Mouse (Mus musculus): ENCODE data around the gene Akap6.

Gene Akap6

GRCm38 (mm10) chr12:52904046-52904445 is 204.9 kb downstream of the Akap6 start:
- no peak for DNase-seq (ENCODE audit: low read depth, low spot score)

DNA sequence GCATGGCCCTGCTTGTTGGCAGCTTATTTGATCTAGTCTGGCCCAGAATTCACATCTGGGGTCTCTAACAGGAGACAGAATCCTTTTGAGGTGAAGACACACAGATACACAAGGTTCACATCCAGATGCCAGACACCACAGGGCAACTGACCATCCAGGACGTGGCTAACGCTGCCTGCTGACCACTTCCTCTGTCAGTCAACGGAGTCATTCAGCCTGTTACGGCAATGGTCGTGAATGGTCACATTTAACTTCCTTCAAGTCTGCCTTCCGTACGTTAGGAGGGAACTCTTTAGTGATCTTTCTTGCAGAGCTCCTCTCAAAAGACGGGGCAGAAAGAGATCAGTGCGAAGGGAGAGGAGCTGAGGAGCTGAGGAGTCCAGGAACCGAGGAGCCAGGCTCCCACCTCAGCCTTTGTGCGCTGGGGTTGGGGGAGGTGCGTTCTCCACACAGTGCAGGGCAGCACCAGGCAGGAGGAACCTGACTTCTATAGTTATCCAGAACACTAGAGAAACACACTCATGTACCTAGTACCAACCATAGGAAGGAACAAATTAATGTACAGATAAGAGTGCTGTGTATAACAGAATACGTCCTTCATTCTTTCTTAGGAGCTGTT is 209.4 kb downstream of the Akap6 start:
- DNase-seq (ENCODE audit: low read depth, low spot score): no peak

GRCm38 (mm10) chr12:52910345-52910744 is 211.2 kb downstream of the Akap6 start:
- no peak for DNase-seq (ENCODE audit: low read depth, low spot score)

- peak; percentile 22 for DNase-seq (ENCODE audit: low read depth, low spot score)
Measured at GRCm38 (mm10) chr12:52910819-52911218, 211.6 kb downstream of the Akap6 start.

GRCm38 (mm10) chr12:52918939-52919338 is 219.8 kb downstream of the Akap6 start:
- no peak for DNase-seq (ENCODE audit: low read depth, low spot score)

DNA sequence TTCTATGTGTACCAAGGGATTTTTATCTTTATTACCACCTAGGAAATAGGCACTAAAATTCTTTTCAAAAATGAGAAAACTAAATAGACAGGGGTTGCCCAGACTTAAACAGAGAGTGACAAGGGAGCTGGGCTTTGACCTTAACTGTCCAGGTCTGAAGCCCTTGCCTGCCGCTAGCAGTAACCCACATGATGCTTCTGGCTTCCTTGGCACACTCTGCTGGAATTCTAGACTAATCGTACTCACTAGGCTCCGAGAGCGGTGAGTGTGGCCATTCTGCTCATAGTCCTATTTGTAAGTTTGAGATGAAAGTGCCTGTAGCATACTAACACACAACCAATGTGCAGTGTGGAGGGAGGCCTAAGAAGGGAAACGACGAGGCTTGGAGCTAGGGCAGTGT is 223.3 kb downstream of the Akap6 start:
- DNase-seq (ENCODE audit: low read depth, low spot score): no peak

DNA sequence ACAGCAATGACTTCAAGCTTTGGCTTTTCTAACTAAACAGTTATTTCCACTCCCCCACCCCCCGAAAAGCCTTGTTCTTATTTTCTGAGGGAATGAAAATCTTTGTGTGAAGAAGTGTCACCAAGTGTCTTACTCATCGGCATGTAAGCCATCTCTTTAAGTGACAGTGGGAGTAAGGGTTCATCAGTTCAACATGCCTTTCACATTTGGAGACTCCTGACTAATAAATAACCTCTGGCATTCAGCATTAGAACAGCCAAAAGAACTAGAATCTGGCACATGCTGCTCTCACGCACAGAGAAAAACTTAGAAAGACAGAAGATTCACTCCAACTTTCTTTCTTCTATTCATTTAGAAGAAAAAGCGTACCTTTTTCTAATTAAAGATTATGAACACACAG is 226.3 kb downstream of the Akap6 start:
- DNase-seq (ENCODE audit: low read depth, low spot score): no peak

DNA sequence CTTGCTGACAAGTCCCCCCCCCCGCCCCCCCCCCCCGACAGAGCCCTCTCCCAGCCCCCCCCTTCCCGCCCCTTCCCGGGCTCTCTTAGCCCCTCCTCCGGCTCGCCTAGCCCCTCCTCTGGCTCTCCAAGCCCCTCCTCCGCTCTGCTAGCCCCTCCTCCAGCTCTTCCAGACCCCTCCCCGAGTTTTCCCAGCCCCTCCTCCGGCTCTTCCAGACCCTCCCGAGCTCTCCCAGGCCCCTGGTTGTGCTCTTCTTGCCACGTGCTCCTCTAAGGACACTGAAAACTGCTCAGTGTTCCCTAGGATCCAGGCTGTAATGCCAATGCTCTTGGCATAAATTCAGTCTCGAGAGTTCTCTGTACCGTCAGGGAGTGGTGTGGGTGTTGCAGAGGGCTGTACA is 234.6 kb downstream of the Akap6 start:
- no peak for DNase-seq (ENCODE audit: low read depth, low spot score)

- no peak for DNase-seq (ENCODE audit: low read depth, low spot score)
Measured at GRCm38 (mm10) chr12:52934989-52935388, 235.8 kb downstream of the Akap6 start.

- no peak for DNase-seq (ENCODE audit: low read depth, low spot score)
Measured at GRCm38 (mm10) chr12:52938786-52939185, 239.6 kb downstream of the Akap6 start.

DNA sequence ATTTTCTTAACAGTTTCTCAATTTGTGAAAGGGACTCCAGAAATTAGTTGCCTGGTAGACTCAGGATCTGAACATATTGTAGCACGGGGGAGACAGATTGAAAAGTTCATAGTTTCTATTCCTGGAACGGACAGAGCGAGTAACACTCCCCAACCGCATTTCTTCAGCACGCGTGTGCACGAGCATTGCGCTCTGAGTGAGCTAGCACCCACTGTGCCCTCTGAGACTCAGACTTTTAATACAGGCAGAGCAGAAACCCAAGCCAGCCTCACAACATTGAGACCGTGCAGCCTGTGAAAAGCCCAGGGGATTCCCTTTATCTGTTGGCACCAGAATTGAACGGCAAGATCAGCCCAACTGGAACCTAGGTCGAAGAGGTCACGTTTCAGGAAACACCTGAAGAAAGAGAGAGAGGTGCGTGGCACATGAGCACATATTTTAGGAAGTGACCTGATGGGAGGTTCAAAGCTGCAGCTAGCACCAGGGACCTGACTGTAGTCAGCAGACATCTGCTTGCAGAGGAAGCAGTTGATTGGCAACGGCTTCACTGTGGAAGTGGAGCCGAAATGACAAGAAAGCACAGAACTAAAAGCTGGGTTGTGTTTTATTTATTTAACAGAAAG is 240.3 kb downstream of the Akap6 start:
- DNase-seq (ENCODE audit: low read depth, low spot score): no peak

DNA sequence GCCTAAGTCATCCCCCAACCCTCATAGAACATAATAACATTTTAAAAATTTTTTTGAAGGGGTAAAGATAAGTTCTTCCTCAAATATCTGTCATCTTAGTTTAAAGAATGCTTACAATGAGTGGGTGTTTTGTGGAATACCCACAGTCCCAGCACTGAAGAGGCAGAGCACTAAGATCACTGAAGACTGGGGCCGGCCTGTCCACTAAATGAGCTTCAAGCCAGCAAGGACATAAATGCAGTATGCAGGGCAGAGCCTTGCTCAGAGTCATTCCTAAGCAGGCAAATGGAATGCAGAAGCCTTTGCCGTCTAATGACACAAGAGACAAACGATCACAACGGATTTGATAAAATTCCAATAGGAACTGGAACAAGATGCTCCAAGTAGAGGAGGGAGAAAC is 242.8 kb downstream of the Akap6 start:
- no peak for DNase-seq (ENCODE audit: low read depth, low spot score)

- DNase-seq (ENCODE audit: low read depth, low spot score): no peak
Measured at GRCm38 (mm10) chr12:52944274-52944673, 245.1 kb downstream of the Akap6 start.

GRCm38 (mm10) chr12:52944949-52945348 is 245.8 kb downstream of the Akap6 start:
- no peak for DNase-seq (ENCODE audit: low read depth, low spot score)

GRCm38 (mm10) chr12:52950660-52951059 is 251.5 kb downstream of the Akap6 start:
- DNase-seq (ENCODE audit: low read depth, low spot score): no peak

DNA sequence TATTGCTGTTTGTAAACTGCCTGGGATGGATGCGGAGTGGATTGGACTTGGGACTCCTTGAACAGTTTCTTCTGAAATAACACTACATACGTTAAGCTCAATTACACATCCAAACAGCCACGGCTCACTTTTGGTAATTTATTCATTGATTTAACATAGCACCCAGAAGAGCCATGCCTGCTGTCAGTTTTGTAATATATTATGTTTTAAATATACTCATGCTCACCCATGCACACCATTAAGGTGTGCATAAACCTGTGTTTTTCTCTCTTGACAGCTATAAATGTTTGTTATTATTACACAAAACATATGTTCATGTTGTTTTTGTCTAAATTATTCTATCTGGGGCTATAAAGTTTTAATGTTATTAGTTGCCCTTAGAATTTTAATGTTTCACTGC is 258.4 kb downstream of the Akap6 start:
- no peak for DNase-seq (ENCODE audit: low read depth, low spot score)

- DNase-seq (ENCODE audit: low read depth, low spot score): no peak
Measured at GRCm38 (mm10) chr12:52957994-52958393, 258.8 kb downstream of the Akap6 start.

DNA sequence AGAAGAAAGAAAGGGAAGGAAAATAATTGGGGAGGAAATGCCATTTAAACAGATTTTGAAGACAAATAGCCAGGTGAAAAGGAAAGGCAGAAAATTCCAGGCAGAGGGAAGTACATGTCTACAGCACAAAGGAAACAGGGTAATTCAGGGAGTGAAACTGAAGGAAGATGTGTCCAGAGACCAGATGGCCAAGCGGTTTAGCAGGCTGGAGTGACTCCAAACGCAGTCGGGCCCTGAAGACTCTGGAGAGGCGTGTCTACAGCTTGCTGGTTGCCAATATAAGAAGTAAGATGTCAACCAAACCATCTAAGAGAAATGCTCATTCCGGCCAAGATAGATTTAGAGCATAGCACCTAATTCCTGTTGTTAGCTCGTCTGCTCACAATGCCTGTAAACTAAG is 292.6 kb downstream of the Akap6 start:
- no peak for DNase-seq (ENCODE audit: low read depth, low spot score)

- no peak for DNase-seq (ENCODE audit: low read depth, low spot score)
Measured at GRCm38 (mm10) chr12:53012336-53012735, 313.2 kb downstream of the Akap6 start.

DNA sequence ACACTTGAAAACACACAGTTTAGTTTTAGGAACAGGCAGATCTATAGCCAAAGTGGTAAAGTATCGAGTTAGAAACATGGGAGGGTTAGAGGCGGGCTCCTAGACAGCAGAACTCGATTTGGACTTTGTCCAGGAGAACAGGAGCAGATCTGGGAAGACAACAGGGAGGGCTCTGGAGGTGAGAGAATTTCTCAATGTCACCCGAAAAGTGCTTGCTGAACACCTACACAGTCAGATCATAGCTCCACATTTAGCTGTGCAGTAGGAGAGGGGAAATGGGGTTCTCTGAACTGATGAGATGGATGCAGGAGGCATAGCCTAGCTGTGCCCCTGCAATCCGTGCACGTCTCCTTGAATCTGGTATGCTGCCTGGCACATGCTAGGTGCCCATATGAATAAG is 315.4 kb downstream of the Akap6 start:
- no peak for DNase-seq (ENCODE audit: low read depth, low spot score)

DNA sequence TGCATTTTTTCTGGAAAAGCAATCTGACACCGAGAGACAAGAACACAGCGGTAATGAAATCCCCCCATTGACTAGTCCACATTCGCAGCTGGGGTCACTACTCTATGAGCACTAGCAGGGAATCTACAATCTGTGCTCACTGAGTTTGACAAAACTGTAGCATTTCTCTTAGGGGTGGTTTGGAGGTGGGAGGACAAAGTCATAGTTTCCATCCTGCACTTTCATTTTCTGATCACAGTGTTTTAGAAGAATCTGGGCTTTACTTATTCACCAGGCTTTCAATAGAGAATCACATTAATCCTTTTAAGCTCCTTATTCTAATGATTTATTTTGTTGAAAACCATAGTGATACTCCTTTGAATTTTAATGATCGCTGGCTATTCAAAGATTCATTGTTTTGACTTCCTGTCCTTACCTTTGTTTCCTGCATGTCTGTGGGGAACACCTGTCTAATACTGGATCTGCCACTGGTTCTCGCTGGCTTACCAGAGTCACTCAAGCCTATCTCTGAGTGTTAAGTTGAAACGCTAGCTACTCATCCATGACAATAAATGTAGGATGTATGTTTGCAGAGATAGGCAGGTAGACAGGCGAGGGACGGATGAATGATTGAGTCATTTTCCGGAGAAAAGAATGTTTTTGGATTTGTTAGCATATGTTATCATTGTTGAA is 325.5 kb downstream of the Akap6 start:
- no peak for DNase-seq (ENCODE audit: low read depth, low spot score)

- DNase-seq (ENCODE audit: low read depth, low spot score): no peak
Measured at GRCm38 (mm10) chr12:53027308-53027707, 328.1 kb downstream of the Akap6 start.

- no peak for DNase-seq (ENCODE audit: low read depth, low spot score)
Measured at GRCm38 (mm10) chr12:53028926-53029325, 329.7 kb downstream of the Akap6 start.

Data from brain, embryonic 18.5 days (tissue).